Mouse (Mus musculus) mature B cell (primary cell): ENCODE measurements around the gene Zdhhc13.

Experiments
- in situ Hi-C: fragments of 300-500 bp; cut with MboI; formaldehyde crosslinking; loops from 2 replicates; pipeline ENCODE4 v1.14.3; 2019

Zdhhc13 gene

GRCm38 (mm10) chr7:48788851-48789572 is at the start of gene Zdhhc13:
Gene Zdhhc13 (plus strand): TSS chr7:48789003.
- in situ Hi-C loops = loop anchor here (25.0 kb wide), 1 partner anchor 998 kb away; the partner anchor contains the start of gene Prmt3

GRCm38 (mm10) chr7:48749298-48750163 is 39.3 kb upstream of the Zdhhc13 start:
- in situ Hi-C loops = loop anchor here (10.0 to 25.0 kb wide), 3 partner anchors 135 to 513 kb away; partner anchors contain the start of gene E2f8

- in situ Hi-C loops = loop anchor here (10.0 to 25.0 kb wide), 3 partner anchors 135 to 512 kb away; partner anchors contain the start of gene E2f8
These were observed 38.5 kb upstream of the Zdhhc13 start for GRCm38 (mm10) chr7:48750164-48750809.

GRCm38 (mm10) chr7:48751222-48751621 is 37.6 kb upstream of the Zdhhc13 start:
- in situ Hi-C loops = loop anchor here (10.0 to 25.0 kb wide), 3 partner anchors 134 to 511 kb away; partner anchors contain the start of gene E2f8

- in situ Hi-C loops = loop anchor here (10.0 to 25.0 kb wide), 3 partner anchors 130 to 508 kb away; partner anchors contain the start of gene E2f8
These were observed 34.3 kb upstream of the Zdhhc13 start for GRCm38 (mm10) chr7:48754415-48754974.

- in situ Hi-C loops = loop anchor here (10.0 to 25.0 kb wide), 3 partner anchors 129 to 506 kb away; partner anchors contain the start of gene E2f8
These were observed 33.0 kb upstream of the Zdhhc13 start for GRCm38 (mm10) chr7:48755825-48756224.

- in situ Hi-C loops = loop anchor here (10.0 to 25.0 kb wide), 3 partner anchors 128 to 506 kb away; partner anchors contain the start of gene E2f8
These were observed 32.4 kb upstream of the Zdhhc13 start for GRCm38 (mm10) chr7:48756306-48756931.

GRCm38 (mm10) chr7:48758083-48758482 is 30.7 kb upstream of the Zdhhc13 start:
- in situ Hi-C loops = loop anchor here (10.0 to 25.0 kb wide), 3 partner anchors 127 to 504 kb away; partner anchors contain the start of gene E2f8

- in situ Hi-C loops = loop anchor here (25.0 kb wide), 1 partner anchor 502 kb away; no protein-coding TSS in a partner anchor
These were observed 28.0 kb upstream of the Zdhhc13 start for GRCm38 (mm10) chr7:48760789-48761188.

- in situ Hi-C loops = loop anchor here (25.0 kb wide), 1 partner anchor 500 kb away; no protein-coding TSS in a partner anchor
These were observed 26.5 kb upstream of the Zdhhc13 start for GRCm38 (mm10) chr7:48762289-48762688.

- in situ Hi-C loops = loop anchor here (25.0 kb wide), 1 partner anchor 500 kb away; no protein-coding TSS in a partner anchor
These were observed 26.1 kb upstream of the Zdhhc13 start for GRCm38 (mm10) chr7:48762721-48763120.

GRCm38 (mm10) chr7:48765959-48766358 is 22.8 kb upstream of the Zdhhc13 start:
- in situ Hi-C loops = loop anchor here (25.0 kb wide), 1 partner anchor 496 kb away; no protein-coding TSS in a partner anchor

GRCm38 (mm10) chr7:48769721-48770120 is 19.1 kb upstream of the Zdhhc13 start:
- in situ Hi-C loops = loop anchor here (25.0 kb wide), 1 partner anchor 493 kb away; no protein-coding TSS in a partner anchor

- in situ Hi-C loops = loop anchor here (25.0 kb wide), 1 partner anchor 490 kb away; no protein-coding TSS in a partner anchor
These were observed 16.6 kb upstream of the Zdhhc13 start for GRCm38 (mm10) chr7:48772060-48772734.

- in situ Hi-C loops = loop anchor here (25.0 kb wide), 1 partner anchor 489 kb away; no protein-coding TSS in a partner anchor
These were observed 15.5 kb upstream of the Zdhhc13 start for GRCm38 (mm10) chr7:48773333-48773732.

GRCm38 (mm10) chr7:48774633-48775032 is 14.2 kb upstream of the Zdhhc13 start:
- in situ Hi-C loops = loop anchor here (25.0 kb wide), 2 partner anchors 488 to 1013 kb away; partner anchors contain the start of gene Prmt3

- in situ Hi-C loops = loop anchor here (25.0 kb wide), 1 partner anchor 1012 kb away; the partner anchor contains the start of gene Prmt3
These were observed 13.4 kb upstream of the Zdhhc13 start for GRCm38 (mm10) chr7:48775436-48775835.

- in situ Hi-C loops = loop anchor here (25.0 kb wide), 1 partner anchor 1009 kb away; the partner anchor contains the start of gene Prmt3
These were observed 10.9 kb upstream of the Zdhhc13 start for GRCm38 (mm10) chr7:48777721-48778504.
